Mouse (Mus musculus): Measurements from ENCODE around the gene Gnmt.

DNA sequence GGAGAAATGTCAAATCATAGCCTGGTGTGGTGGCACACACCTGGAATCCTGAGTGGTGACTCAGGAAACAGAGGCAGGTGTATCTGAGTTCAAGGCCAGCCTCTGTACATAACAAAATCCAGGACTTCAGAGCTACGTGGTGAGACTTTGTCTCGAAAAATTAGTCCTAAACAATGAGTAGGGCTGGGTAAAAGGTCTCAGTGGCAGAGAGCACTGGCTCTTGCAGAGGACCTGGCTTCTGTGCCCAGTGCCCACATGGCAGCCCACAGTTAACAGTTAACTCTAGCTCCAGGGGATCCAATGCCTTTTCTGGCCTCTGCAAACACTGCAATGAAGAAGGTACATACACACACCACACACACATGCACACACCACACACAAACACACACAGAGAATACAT lies 18.8 kb upstream of the Gnmt start:
- TF ChIP-seq POLR2A (IDR thresholded peaks at IDR 0.05; ENCODE audit: borderline replicate concordance, extremely low read depth, low read depth, low read length) (no peak), CTCF (IDR thresholded peaks at IDR 0.05; ENCODE audit: insufficient read depth, low read length) (no peak)

Measured in lung, adult 2 months (tissue).